Mouse (Mus musculus) T-helper 17 cell (primary cell): ENCODE results near the gene Spin2c.

Source experiments
- in situ Hi-C, 2 experiments: fragments of 300-600 bp; cut with MboI, MseI; formaldehyde crosslinking; loops; 1 replicate in 1 of 2; 2 replicates in 1 of 2; pipeline ENCODE4 v1.15.1; 2025; ENCODE audit warnings: high pct_unique_total_duplicates in 2 of 2

Gene Spin2c

DNA sequence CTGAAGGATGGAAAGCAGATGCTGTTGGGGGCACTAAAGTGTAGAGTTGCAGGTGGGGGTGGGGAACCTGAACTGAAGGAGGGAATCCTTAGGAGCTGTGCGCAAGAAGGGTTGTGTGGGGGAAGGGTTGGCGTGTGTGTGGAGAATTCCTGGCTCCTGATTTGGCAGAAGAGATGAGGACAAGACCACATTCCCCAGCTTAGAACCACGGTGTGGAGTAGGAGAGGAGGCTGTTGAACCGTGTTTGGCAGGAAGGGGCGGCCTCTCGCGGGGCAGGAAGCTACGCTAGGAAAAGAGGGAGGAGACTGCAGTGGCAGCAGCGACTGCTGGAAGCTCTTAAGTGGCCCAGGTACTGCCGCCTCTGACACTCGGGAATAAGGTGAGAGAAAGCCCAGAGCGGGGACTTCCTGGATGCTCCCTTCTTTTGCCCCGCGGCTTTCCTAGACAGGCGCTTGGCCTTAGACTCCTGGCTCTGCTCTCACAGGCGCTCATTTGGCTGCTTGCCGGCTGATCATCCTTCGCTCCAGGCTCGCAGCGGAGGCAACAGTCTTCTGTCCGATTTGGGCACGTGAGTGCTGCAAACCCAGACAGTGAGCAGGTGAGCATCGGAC, at the start of gene Spin2c:
TSS of gene Spin2c (plus strand) at position 275 of the 611 bp plus-strand sequence.
- in situ Hi-C loops, result no loop called here

- in situ Hi-C loops, result no loop called here
Observed at GRCm38 (mm10) chrX:153832606-153833005, 581 bp downstream of the Spin2c start.
